Mouse (Mus musculus): ENCODE measurements at regions not wholly inside any gene's neighbourhood (a gene's known extent, or its start where the extent isn't known, plus 50 kb on each side); places are given as distances from the start of the nearest gene placed in this dataset.
A peak's percentile ranks its signal among the peaks of the same experiment; 100 is the strongest.

GRCm38 (mm10) chr8:15840632-15841252, 794.9 kb upstream of the BB014433 start:
- peak; percentile 2 for DNase-seq

GRCm38 (mm10) chr8:15832752-15833151, 786.9 kb upstream of the BB014433 start:
- DNase-seq = no peak

- no peak for DNase-seq
Measured at GRCm38 (mm10) chr8:15821579-15822191, 775.8 kb upstream of the BB014433 start.

GRCm38 (mm10) chr8:15788421-15788820, 742.5 kb upstream of the BB014433 start:
- no peak for DNase-seq
